Mouse (Mus musculus): ENCODE measurements around the gene Gxylt1. TPM values are rescaled to one million over a fixed set of nuclear protein-coding genes. Genes with fewer than 3 reads are reported as not detected.
A peak's percentile ranks its signal among the peaks of the same experiment; 100 is the strongest.
"Not testable (repeated sequence)": the region's sequence is repeated elsewhere in the genome, so short reads cannot be mapped to it uniquely, and the experiment has no call there.

The Gxylt1 gene
- total RNA-seq, 1 experiment from 2014 or later, result 20.7 TPM

GRCm38 (mm10) chr15:93265231-93265630 lies 9.7 kb downstream of the Gxylt1 start:
- no peak for ATAC-seq (replicated peaks; ENCODE audit: low read depth, poor library complexity, severe bottlenecking)

GRCm38 (mm10) chr15:93264221-93264620 lies 10.8 kb downstream of the Gxylt1 start:
- no peak for ATAC-seq (replicated peaks; ENCODE audit: low read depth, poor library complexity, severe bottlenecking)

GRCm38 (mm10) chr15:93263566-93263965 lies 11.4 kb downstream of the Gxylt1 start:
- ATAC-seq (replicated peaks; ENCODE audit: low read depth, poor library complexity, severe bottlenecking), result no peak

GRCm38 (mm10) chr15:93262818-93263217 lies 12.2 kb downstream of the Gxylt1 start:
- no peak for ATAC-seq (replicated peaks; ENCODE audit: low read depth, poor library complexity, severe bottlenecking)

GRCm38 (mm10) chr15:93262274-93262673 lies 12.7 kb downstream of the Gxylt1 start:
- ATAC-seq (replicated peaks; ENCODE audit: low read depth, poor library complexity, severe bottlenecking), result no peak

GRCm38 (mm10) chr15:93259933-93260332 lies 15.0 kb downstream of the Gxylt1 start:
- peak; percentile 56 for ATAC-seq (replicated peaks; ENCODE audit: low read depth, poor library complexity, severe bottlenecking)

GRCm38 (mm10) chr15:93255295-93255694 lies 19.7 kb downstream of the Gxylt1 start:
- ATAC-seq (replicated peaks; ENCODE audit: low read depth, poor library complexity, severe bottlenecking), result no peak

GRCm38 (mm10) chr15:93253172-93253571 lies 21.8 kb downstream of the Gxylt1 start:
- ATAC-seq (replicated peaks; ENCODE audit: low read depth, poor library complexity, severe bottlenecking), result no peak

GRCm38 (mm10) chr15:93252396-93252795 lies 22.6 kb downstream of the Gxylt1 start:
- ATAC-seq (replicated peaks; ENCODE audit: low read depth, poor library complexity, severe bottlenecking), result no peak

GRCm38 (mm10) chr15:93251553-93252250 lies 23.3 kb downstream of the Gxylt1 start:
- ATAC-seq (replicated peaks; ENCODE audit: low read depth, poor library complexity, severe bottlenecking), result peak; percentile 66

GRCm38 (mm10) chr15:93243202-93243601 lies 31.8 kb downstream of the Gxylt1 start:
- ATAC-seq (replicated peaks; ENCODE audit: low read depth, poor library complexity, severe bottlenecking), result no peak

GRCm38 (mm10) chr15:93236456-93236855 lies 38.5 kb downstream of the Gxylt1 start:
- not testable (repeated sequence) for ATAC-seq (replicated peaks; ENCODE audit: low read depth, poor library complexity, severe bottlenecking)

GRCm38 (mm10) chr15:93229028-93229427 lies 46.0 kb downstream of the Gxylt1 start:
- ATAC-seq (replicated peaks; ENCODE audit: low read depth, poor library complexity, severe bottlenecking), result peak; percentile 92

- ATAC-seq (replicated peaks; ENCODE audit: low read depth, poor library complexity, severe bottlenecking), result no peak
These were observed 46.6 kb downstream of the Gxylt1 start for GRCm38 (mm10) chr15:93228375-93228774.

GRCm38 (mm10) chr15:93227764-93228079 lies 47.3 kb downstream of the Gxylt1 start:
- peak; percentile 81 for ATAC-seq (replicated peaks; ENCODE audit: low read depth, poor library complexity, severe bottlenecking)

GRCm38 (mm10) chr15:93226930-93227763 lies 47.8 kb downstream of the Gxylt1 start:
- no peak for ATAC-seq (replicated peaks; ENCODE audit: low read depth, poor library complexity, severe bottlenecking)

- peak; percentile 74; the same call in 1 of the 2 replicates for ATAC-seq (replicated peaks; ENCODE audit: low read depth, poor library complexity, severe bottlenecking)
These were observed 52.5 kb downstream of the Gxylt1 start for GRCm38 (mm10) chr15:93222475-93222874.

GRCm38 (mm10) chr15:93212617-93213016 lies 62.4 kb downstream of the Gxylt1 start:
- ATAC-seq (replicated peaks; ENCODE audit: low read depth, poor library complexity, severe bottlenecking), result 0 out of 2 replicates have a peak, but pooled peaks have one; percentile 49

GRCm38 (mm10) chr15:93204861-93205260 lies 70.1 kb downstream of the Gxylt1 start:
- ATAC-seq (replicated peaks; ENCODE audit: low read depth, poor library complexity, severe bottlenecking), result no peak

GRCm38 (mm10) chr15:93201956-93202355 lies 73.0 kb downstream of the Gxylt1 start:
- no peak for ATAC-seq (replicated peaks; ENCODE audit: low read depth, poor library complexity, severe bottlenecking)

- ATAC-seq (replicated peaks; ENCODE audit: low read depth, poor library complexity, severe bottlenecking), result no peak
These were observed 83.4 kb downstream of the Gxylt1 start for GRCm38 (mm10) chr15:93191387-93192145.
